Mouse (Mus musculus) erythroblast, embryonic 14.5 days (primary cell): Measurements from ENCODE around the gene Gpr37l1. TPM values are rescaled to one million over a fixed set of nuclear protein-coding genes. Genes with fewer than 3 reads are reported as not detected.
"Not testable (repeated sequence)": the region's sequence is repeated elsewhere in the genome, so short reads cannot be mapped to it uniquely, and the experiment has no call there.

ENCODE experiments used
- H3K27me3 ChIP-seq: 2 replicates; pipeline ENCODE4 v1.6.1; 2012; ENCODE audit warnings: inconsistent platforms; ENCODE audit not compliant: control insufficient read depth
- H3K36me3 ChIP-seq: 2 replicates; pipeline ENCODE4 v1.6.1; 2012; ENCODE audit warnings: mild to moderate bottlenecking, inconsistent platforms; ENCODE audit not compliant: control insufficient read depth
- H3K4me1 ChIP-seq: 2 replicates; pipeline ENCODE4 v1.6.1; 2012; ENCODE audit warnings: inconsistent platforms; ENCODE audit not compliant: control insufficient read depth
- H3K4me3 ChIP-seq: replicated peaks from 2 replicates; pipeline ENCODE3; 2012; ENCODE audit warnings: moderate library complexity, mild to moderate bottlenecking, inconsistent platforms
- H3K9me3 ChIP-seq: 2 replicates; pipeline ENCODE4 v1.6.1; 2012; ENCODE audit warnings: low read length, inconsistent platforms, mixed read lengths; ENCODE audit not compliant: control insufficient read depth
- GATA1 ChIP-seq: IDR thresholded peaks from 2 replicates; pipeline ENCODE4 v1.6.1; 2012; ENCODE audit warnings: low read length, inconsistent platforms, mixed read lengths
- TAL1 ChIP-seq: IDR thresholded peaks from 3 replicates; pipeline ENCODE4 v1.6.1; 2012; ENCODE audit warnings: low read length, inconsistent platforms, mixed read lengths
- polyA plus RNA-seq: library from polyadenylated mRNA; stranded (reverse); fragments of >175 nt; gene quantifications from 2 replicates; pipeline ENCODE4 v1.2.3, GENCODE M21; 2012

The Gpr37l1 gene
- polyA plus RNA-seq, 1 experiment = not detected

DNA sequence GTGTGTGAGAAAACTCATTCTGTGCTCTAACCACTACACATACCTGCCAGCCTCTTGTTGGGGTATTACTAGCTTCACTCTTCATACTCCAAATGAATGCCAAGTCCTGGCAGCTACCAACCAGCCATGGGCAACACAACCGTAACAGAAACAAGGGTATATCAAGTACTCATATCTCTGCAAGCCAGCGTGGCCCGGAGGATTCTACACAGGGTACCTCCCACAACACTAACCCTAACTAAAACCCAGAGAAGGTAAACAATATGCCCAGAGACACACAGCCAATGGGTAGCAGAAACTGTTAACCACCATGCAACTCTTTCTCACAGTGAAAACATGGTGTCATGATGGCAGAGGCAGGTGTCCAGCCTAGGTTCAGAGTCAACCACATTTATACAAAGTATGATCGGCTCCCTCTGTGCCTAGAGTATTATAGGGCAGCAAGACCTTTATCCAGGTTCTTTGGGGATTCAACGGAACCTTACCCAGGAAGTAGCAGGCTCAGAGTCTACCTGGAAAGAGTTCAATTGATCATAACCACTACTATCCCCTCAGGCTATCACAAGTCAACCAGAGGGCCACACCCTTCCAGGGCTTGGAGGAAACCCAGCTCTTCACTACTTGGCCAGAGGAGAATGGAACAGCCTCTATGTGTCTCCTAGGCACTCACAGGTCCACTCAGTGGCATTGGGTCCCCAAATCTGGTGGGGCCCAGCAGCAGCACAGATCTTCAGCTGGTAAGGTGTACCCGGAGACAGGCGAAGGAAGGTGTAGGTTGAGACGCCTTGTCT is 42.7 kb downstream of the Gpr37l1 start:
- no peak for TF ChIP-seq TAL1
- TF ChIP-seq GATA1 = no peak
- Histone ChIP-seq H3K4me1 (peaks cover 8% of the 10 kb centered on the region), H3K36me3 (peaks cover 11% of the 10 kb centered on the region), H3K9me3 (no peaks in the 10 kb centered on the region), H3K4me3 (no peak overlapping the region), H3K27me3 (no peaks in the 10 kb centered on the region)

DNA sequence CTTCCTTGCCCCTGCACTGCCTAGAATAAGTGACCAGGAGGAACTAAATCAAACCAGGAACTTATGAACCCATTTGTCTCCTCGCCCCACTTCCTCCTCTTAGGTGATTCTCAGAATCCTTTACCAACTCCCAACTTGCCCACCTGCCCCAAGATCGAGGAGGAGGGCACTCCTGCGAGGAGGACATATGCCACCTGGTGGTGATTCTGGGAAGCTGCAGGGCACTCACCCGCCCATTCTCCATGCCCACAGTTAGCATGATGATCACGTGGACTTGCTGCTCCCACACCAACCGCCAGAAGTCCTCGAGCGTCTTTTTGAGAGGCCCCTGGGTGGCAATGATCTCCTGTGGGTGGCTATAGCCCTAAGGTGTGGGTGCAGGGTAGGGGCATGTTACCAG is 54.8 kb downstream of the Gpr37l1 start:
- Histone ChIP-seq H3K36me3 (peaks cover 4% of the 10 kb centered on the region), H3K9me3 (no peaks in the 10 kb centered on the region), H3K27me3 (no peaks in the 10 kb centered on the region), H3K4me1 (peaks cover 6% of the 10 kb centered on the region; the same call in 1 of the 2 replicates), H3K4me3 (no peak overlapping the region)
- TF ChIP-seq TAL1 = no peak
- TF ChIP-seq GATA1 = no peak

DNA sequence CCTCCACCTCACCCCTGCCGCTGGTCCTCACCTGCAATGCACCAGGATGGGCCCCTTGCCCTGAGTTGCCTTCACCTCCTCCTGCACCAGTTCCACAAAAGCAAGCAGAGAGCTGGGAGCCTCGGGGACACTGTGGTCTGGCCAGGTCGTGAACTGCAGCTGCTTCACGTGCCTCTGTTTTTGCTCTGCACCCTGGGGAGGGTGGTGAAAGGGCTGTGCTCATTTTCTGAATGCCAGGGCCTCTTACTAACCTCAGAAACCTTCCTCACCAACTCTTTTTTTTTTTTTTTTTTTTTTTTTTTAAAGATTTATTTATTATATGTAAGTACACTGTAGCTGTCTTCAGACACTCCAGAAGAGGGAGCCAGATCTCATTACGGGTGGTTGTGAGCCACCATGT is 56.2 kb downstream of the Gpr37l1 start:
- not testable (repeated sequence) for H3K4me3 ChIP-seq, H3K27me3 ChIP-seq, H3K9me3 ChIP-seq, H3K4me1 ChIP-seq, H3K36me3 ChIP-seq

Other genes starting within 250 kb of the Gpr37l1 start
- 0.11 and 0.12 TPM in 2 replicates for gene Ppp1r12b, start 211.7 kb downstream of the Gpr37l1 start, polyA plus RNA-seq
- 1.2 and 1.8 TPM in 2 replicates for gene Ube2t, start 205.1 kb downstream of the Gpr37l1 start, polyA plus RNA-seq
- gene Lgr6, start 62.4 kb downstream of the Gpr37l1 start, polyA plus RNA-seq = 0.01 TPM in 1 of 2 replicates, not detected in the other
- 0.57 and 0.67 TPM in 2 replicates for gene Ptpn7, start 35.0 kb downstream of the Gpr37l1 start, polyA plus RNA-seq
- gene Arl8a, start 20.9 kb downstream of the Gpr37l1 start, polyA plus RNA-seq = 2.0 and 2.1 TPM in 2 replicates
- gene Elf3, start 90.9 kb upstream of the Gpr37l1 start, polyA plus RNA-seq = not detected in 2 replicates
- 0.15 and 0.21 TPM in 2 replicates for gene Rnpep, start 116.4 kb upstream of the Gpr37l1 start, polyA plus RNA-seq
- gene Timm17a, start 146.1 kb upstream of the Gpr37l1 start, polyA plus RNA-seq = 0.24 and 0.52 TPM in 2 replicates
- gene Lmod1, start 157.1 kb upstream of the Gpr37l1 start, polyA plus RNA-seq = not detected in 2 replicates
- gene Shisa4, start 207.6 kb upstream of the Gpr37l1 start, polyA plus RNA-seq = not detected in 2 replicates